Mouse (Mus musculus) central nervous system, embryonic 18 days (tissue): Measurements from ENCODE around the gene Trir. TPM values are rescaled to one million over a fixed set of nuclear protein-coding genes. Genes with fewer than 3 reads are reported as not detected.

Experiments used
- polyA plus RNA-seq: library from polyadenylated mRNA; depleted of rRNA; stranded (reverse); fragments of >200 nt; gene quantifications from 2 replicates; pipeline ENCODE4 v1.2.3, GENCODE M21; 2012; rRNA removed

Trir gene
- 203 and 208 TPM in 2 replicates for polyA plus RNA-seq

GRCm38 (mm10) chr8:85026670-85027515 lies at the start of gene Trir:
Gene Trir (plus strand): TSS chr8:85026823.

DNA sequence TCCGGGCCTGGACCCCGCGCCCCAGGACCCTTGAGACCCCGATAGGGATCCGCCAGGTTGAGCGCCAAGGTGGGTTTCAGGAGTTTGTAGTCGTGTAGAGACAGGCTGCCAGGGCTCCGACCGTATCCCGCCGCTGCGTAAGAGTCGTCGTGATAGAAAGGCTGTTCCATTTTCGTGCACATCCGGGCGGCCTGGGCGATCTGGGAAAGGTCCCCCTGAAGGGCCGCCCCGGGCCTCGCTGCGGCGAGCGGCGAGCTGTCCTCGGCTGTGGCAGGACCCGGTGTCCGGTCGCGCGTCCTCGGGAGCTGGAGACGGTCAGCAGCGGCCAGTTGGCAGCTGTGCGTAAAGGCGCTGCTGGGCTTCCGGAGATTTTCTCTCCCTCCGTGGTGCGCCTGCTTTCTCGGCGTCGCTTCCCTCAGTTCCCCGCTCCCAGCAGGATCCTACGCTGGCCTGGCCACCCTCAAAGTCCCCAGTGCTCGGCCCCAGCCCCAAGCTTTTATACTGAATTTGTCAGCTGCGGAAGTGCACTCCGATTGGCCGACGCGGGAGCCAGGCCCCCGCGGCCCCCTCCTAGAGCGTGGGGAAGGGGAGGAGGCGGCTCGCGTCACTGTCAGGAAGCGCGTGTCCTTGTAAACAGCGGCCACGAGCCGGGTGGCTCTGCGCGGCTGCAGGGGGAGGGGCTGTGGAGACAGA lies 48.2 kb upstream of the Trir start, which contains the start of gene Junb:
Gene Junb, minus strand, starts transcription at position 471 of the 693 bp plus-strand sequence.

GRCm38 (mm10) chr8:84990349-84990748 lies 36.3 kb upstream of the Trir start, which contains the start of gene Hook2:
Gene Hook2 (plus strand): TSS chr8:84990603.

GRCm38 (mm10) chr8:85014431-85014830 lies 12.2 kb upstream of the Trir start, which contains the start of gene Best2:
Gene Best2 (minus strand): TSS chr8:85014531.

DNA sequence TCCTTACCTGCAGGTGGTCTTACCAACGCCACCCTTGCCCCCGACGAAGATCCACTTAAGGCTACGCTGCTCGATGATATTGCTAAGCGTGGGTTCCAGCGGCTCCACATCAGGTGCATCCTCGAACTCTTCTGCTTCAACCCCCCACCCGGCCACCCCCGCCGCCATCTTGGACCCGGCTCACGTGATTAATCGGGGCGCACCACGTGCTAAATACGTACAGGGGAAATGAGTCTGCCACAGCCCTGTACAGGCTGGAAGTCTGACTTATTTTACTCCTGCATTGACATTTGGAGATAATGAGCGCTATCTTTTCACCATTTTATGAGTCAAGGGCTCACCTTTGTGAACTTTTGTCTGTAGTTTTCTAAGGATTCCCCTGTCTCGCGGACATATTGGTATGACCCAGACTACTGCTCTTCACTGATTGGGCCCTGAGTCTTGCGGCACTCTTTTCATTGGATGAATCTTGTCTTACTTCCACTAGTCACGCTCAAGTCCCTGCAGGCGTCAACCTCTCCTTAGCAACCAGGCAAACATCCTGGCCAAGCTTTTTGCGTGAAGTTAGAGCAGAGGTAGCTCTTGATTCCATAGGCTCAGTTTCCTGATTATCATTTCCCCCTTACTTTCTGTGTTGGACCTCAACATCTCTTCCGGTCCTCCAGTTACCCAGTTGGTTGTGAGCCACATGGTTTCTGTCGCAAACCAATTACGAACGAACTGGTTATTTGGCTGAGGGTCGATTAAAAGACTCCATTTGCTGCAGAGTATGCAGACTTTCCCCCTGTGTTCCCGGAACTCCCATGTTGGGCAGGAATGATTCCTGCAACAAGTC lies 1.3 kb upstream of the Trir start, which contains the start of gene Asna1:
Gene Asna1, minus strand, starts transcription at position 184 of the 835 bp plus-strand sequence.

GRCm38 (mm10) chr8:85036718-85037365 lies 10.2 kb downstream of the Trir start, which contains the start of gene Tnpo2:
Gene Tnpo2 (plus strand): TSS chr8:85036915.

GRCm38 (mm10) chr8:85059879-85060616 lies 33.4 kb downstream of the Trir start, which contains the start of gene Fbxw9:
Gene Fbxw9 (plus strand): TSS chr8:85060055.

GRCm38 (mm10) chr8:85067982-85068381 lies 41.4 kb downstream of the Trir start, which contains the start of gene Gm5741:
Gene Gm5741 (minus strand): TSS chr8:85067982.

DNA sequence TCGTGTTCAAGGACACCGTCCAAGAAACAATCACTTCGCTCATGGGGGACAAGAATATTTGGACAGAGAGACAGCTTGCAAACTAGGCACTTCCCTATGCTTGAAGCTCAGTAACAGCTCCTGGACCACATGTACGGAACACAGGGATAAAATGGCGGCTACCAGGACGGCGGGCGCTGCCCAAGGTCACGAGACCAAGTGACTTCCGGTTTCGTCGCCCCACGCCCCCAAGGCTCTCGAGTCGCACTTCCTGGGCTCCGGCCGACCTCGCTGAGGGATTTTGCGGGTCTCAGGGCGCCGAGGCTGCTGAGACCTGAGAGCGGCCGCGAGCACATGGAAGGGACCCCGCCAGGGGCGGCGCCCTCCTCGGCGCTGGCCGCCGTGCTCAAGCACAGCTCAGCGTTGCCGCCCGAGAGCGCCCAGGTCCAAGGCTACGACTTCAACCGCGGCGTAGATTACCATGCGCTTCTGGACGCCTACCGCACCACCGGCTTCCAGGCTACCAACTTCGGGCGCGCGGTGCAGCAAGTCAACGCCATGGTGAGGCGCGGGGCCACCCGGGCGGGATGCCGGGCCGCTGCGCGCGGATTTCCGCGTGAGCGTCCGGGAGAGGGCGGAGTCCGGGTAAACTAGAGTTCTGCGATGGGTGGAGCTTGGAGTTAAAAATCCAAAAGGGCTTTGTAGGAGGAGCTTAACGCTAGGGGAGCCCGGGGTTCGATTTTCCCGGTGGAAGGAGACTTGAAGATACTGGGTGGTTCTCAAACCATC lies 45.1 kb downstream of the Trir start, which contains the start of gene Dhps:
Gene Dhps, plus strand, starts transcription at position 244 of the 768 bp plus-strand sequence.

Other genes starting within 250 kb of the Trir start
- 45.9 and 59.1 TPM in 2 replicates for gene Nfix, start 226.5 kb upstream of the Trir start, polyA plus RNA-seq
- 9.1 and 10.1 TPM in 2 replicates for gene Dand5, start 204.0 kb upstream of the Trir start, polyA plus RNA-seq
- 30.8 and 35.2 TPM in 2 replicates for gene Gadd45gip1, start 195.3 kb upstream of the Trir start, polyA plus RNA-seq
- gene Rad23a, start 186.2 kb upstream of the Trir start, polyA plus RNA-seq, result 52.2 and 59.0 TPM in 2 replicates
- gene Calr, start 179.9 kb upstream of the Trir start, polyA plus RNA-seq, result 521 and 537 TPM in 2 replicates
- gene Farsa, start 169.8 kb upstream of the Trir start, polyA plus RNA-seq, result 116 and 119 TPM in 2 replicates
- 31.6 and 36.2 TPM in 2 replicates for gene Syce2, start 154.7 kb upstream of the Trir start, polyA plus RNA-seq
- 50.4 and 56.7 TPM in 2 replicates for gene Gcdh, start 132.9 kb upstream of the Trir start, polyA plus RNA-seq
- gene Klf1, start 124.9 kb upstream of the Trir start, polyA plus RNA-seq, result 0.32 and 0.45 TPM in 2 replicates
- 3.3 TPM in 2 replicates for gene Dnase2a, start 118.3 kb upstream of the Trir start, polyA plus RNA-seq
- 122 and 141 TPM in 2 replicates for gene Mast1, start 89.5 kb upstream of the Trir start, polyA plus RNA-seq
- gene Rtbdn, start 79.8 kb upstream of the Trir start, polyA plus RNA-seq, result 8.7 and 10.8 TPM in 2 replicates
- gene Gm49661, start 57.4 kb upstream of the Trir start, polyA plus RNA-seq, result 0.75 TPM in 1 of 2 replicates, not detected in the other
- gene Prdx2, start 57.2 kb upstream of the Trir start, polyA plus RNA-seq, result 668 and 713 TPM in 2 replicates
- gene Rnaseh2a, start 57.1 kb upstream of the Trir start, polyA plus RNA-seq, result 41.1 and 47.4 TPM in 2 replicates
- 7.0 and 11.0 TPM in 2 replicates for gene Junb, start 48.1 kb upstream of the Trir start, polyA plus RNA-seq
- gene Hook2, start 36.2 kb upstream of the Trir start, polyA plus RNA-seq, result 42.6 and 48.9 TPM in 2 replicates
- 0.05 TPM in 2 replicates for gene Best2, start 12.3 kb upstream of the Trir start, polyA plus RNA-seq
- gene Asna1, start 1.5 kb upstream of the Trir start, polyA plus RNA-seq, result 218 and 220 TPM in 2 replicates
- gene Tnpo2, start 10.1 kb downstream of the Trir start, polyA plus RNA-seq, result 131 and 148 TPM in 2 replicates
- gene Fbxw9, start 33.2 kb downstream of the Trir start, polyA plus RNA-seq, result 101 and 106 TPM in 2 replicates
- 0.66 and 0.82 TPM in 2 replicates for gene Gm5741, start 41.2 kb downstream of the Trir start, polyA plus RNA-seq
- gene Dhps, start 44.9 kb downstream of the Trir start, polyA plus RNA-seq, result 79.2 and 83.7 TPM in 2 replicates
- 121 and 138 TPM in 2 replicates for gene Wdr83os, start 53.9 kb downstream of the Trir start, polyA plus RNA-seq
- 70.0 and 71.1 TPM in 2 replicates for gene Wdr83, start 54.5 kb downstream of the Trir start, polyA plus RNA-seq
- gene Man2b1, start 56.4 kb downstream of the Trir start, polyA plus RNA-seq, result 21.2 and 23.5 TPM in 2 replicates
- gene Zfp791, start 96.3 kb downstream of the Trir start, polyA plus RNA-seq, result 3.2 and 3.6 TPM in 2 replicates
- gene Cks1brt, start 125.1 kb downstream of the Trir start, polyA plus RNA-seq, result not detected in 2 replicates
- gene Olfr371, start 199.2 kb downstream of the Trir start, polyA plus RNA-seq, result not detected in 2 replicates